Mouse (Mus musculus) midbrain, embryonic 14.5 days (tissue): ENCODE results near the gene Ppp1r9b. TPM values are rescaled to one million over a fixed set of nuclear protein-coding genes. Genes with fewer than 3 reads are reported as not detected.

ENCODE experiments used
- ATAC-seq: fragments of 200-750 bp; cut with Nextera tagmentation; 2 replicates; pipeline ENCODE4 v1.8.0; 2017; ENCODE audit warnings: moderate number of reproducible peaks, moderate library complexity; ENCODE audit not compliant: low FRiP score, low TSS enrichment
- DNase-seq: peaks from one replicate; pipeline ENCODE4 v3.0.0-alpha.2; 2015
- H3K27ac ChIP-seq: fragments of 300-500 bp; sonication (generic); replicated peaks from 2 replicates; pipeline ENCODE4 v1.5.1; 2014; ENCODE audit warnings: mild to moderate bottlenecking, low read depth, low read length, moderate library complexity
- H3K27me3 ChIP-seq: fragments of 300-500 bp; sonication (generic); 2 replicates; pipeline ENCODE4 v1.6.1; 2014; ENCODE audit warnings: low read length, control low read depth, mixed read lengths; ENCODE audit not compliant: control insufficient read depth, insufficient read depth
- H3K36me3 ChIP-seq: fragments of 300-500 bp; sonication (generic); 2 replicates; pipeline ENCODE4 v1.6.1; 2014; ENCODE audit warnings: low read length, control low read depth; ENCODE audit not compliant: control insufficient read depth, insufficient read depth
- H3K4me1 ChIP-seq: fragments of 300-500 bp; sonication (generic); 2 replicates; pipeline ENCODE4 v1.6.1; 2014; ENCODE audit warnings: mild to moderate bottlenecking, antibody characterized with exemption, low read length, control low read depth; ENCODE audit not compliant: control insufficient read depth, insufficient read depth
- H3K4me2 ChIP-seq: fragments of 300-500 bp; sonication (generic); 2 replicates; pipeline ENCODE4 v1.6.1; 2014; ENCODE audit warnings: mild to moderate bottlenecking, low read length, moderate library complexity
- H3K4me3 ChIP-seq: fragments of 300-500 bp; sonication (generic); replicated peaks from 2 replicates; pipeline ENCODE4 v1.5.1; 2014; ENCODE audit warnings: low read depth, low read length
- H3K9ac ChIP-seq: fragments of 300-500 bp; sonication (generic); replicated peaks from 2 replicates; pipeline ENCODE4 v1.6.1; 2014; ENCODE audit warnings: mild to moderate bottlenecking, low read length, moderate library complexity
- H3K9me3 ChIP-seq: fragments of 300-500 bp; sonication (generic); 2 replicates; pipeline ENCODE4 v1.6.1; 2016; ENCODE audit warnings: low read length, control low read depth, mixed read lengths; ENCODE audit not compliant: control insufficient read depth
- WGBS: fragments of 180-500 bp; shearing (Covaris S2); extraction: QIAGEN DNeasy Blood & Tissue Kit; methylation state at CpG from one replicate; pipeline ENCODE4 v1.1.7; 2014; 5-methylcytosine and 5-hydroxymethylcytosine counted together
- polyA plus RNA-seq: library from polyadenylated mRNA; unstranded; fragments of >200 nt; fragmentation: Nextera tagmentation; extraction: Ambion mirVana; gene quantifications from 2 replicates; pipeline ENCODE4 v1.2.1, GENCODE M21; 2014

Gene Ppp1r9b
- polyA plus RNA-seq, 1 experiment from 2014 or later = 27.6 TPM

DNA sequence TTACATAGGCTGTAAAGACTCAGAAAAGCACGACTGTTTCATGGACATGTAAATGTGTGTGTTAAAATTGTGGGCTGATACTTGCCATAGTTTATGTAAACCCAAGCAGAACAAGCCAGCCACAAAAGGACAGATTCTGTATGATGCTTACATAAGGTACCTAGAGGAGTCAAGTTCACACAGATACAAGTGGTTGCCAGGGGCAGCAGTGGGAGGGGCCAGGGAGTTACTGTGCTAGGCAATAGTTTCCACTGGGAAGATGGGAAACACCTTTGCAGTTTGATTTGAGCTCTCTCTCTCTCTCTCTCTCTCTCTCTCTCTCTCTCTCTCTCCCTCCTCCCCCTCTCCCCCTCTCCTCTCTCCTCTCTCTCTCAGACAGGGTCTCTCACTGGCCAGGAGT, 5.7 kb upstream of the Ppp1r9b start:
- Histone ChIP-seq H3K27me3 (no peaks in the 10 kb centered on the region), H3K9me3 (no peaks in the 10 kb centered on the region), H3K36me3 (no peaks in the 10 kb centered on the region), H3K4me3 (no peak overlapping the region), H3K4me2 (no peak overlapping the region), H3K9ac (no peak overlapping the region), H3K27ac (no peak overlapping the region), H3K4me1 (peaks cover 11% of the 10 kb centered on the region)
- DNase-seq = no peak
- WGBS = 54% methylated on average over 1 of the region's 1 CpGs
- no peak for ATAC-seq

DNA sequence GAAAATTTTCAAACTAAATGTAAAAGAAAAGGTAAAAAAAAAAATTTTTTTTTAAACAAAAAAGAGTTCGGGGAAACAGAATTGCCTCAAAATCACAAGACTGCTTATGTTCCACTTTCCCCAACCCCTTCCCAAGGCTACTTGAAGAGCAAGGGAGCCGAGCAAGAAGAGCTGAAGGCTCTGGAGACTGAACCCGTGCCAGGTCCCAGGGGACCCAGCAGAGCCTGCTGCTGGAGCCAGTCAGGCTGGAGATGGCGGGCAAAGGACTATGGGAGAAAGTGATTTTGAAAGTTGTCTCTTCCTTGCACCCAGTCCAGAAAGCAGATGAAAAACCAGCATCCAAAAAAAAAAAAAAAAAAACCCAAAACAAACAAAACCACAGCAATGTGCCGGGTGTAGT, 5.0 kb upstream of the Ppp1r9b start:
- Histone ChIP-seq H3K4me1 (peaks cover 16% of the 10 kb centered on the region), H3K9ac (no peak overlapping the region), H3K36me3 (no peaks in the 10 kb centered on the region), H3K4me3 (no peak overlapping the region), H3K9me3 (no peaks in the 10 kb centered on the region), H3K27ac (no peak overlapping the region), H3K4me2 (no peak overlapping the region), H3K27me3 (no peaks in the 10 kb centered on the region)
- WGBS = 88% methylated on average over 5 of the region's 5 CpGs
- ATAC-seq (no peak), DNase-seq (no peak)

DNA sequence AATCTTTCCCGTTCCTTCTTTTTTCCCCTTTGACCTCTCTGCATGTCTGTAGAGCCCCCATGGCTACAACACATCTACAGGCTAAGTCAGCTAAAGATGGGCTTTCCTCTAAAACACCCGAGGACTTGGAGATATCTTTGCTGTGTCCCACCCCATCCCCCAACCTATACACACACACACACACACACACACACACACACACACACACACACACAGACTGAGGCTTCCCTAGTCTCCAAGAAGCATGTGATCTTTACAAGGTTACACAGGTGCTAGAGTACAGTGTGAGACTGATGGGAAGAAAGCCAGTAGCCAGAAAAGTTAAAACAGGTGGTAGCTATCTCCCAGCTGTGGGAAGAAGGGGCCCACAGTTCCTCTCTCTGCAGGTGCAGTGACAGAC, 4.4 kb upstream of the Ppp1r9b start:
- DNase-seq = no peak
- Histone ChIP-seq H3K9me3 (no peaks in the 10 kb centered on the region), H3K4me3 (no peak overlapping the region), H3K36me3 (no peaks in the 10 kb centered on the region), H3K27ac (no peak overlapping the region), H3K4me2 (no peak overlapping the region), H3K27me3 (no peaks in the 10 kb centered on the region), H3K9ac (no peak overlapping the region), H3K4me1 (peaks cover 16% of the 10 kb centered on the region)
- WGBS = 70% methylated on average over 2 of the region's 2 CpGs
- no peak for ATAC-seq

GRCm38 (mm10) chr11:94987341-94987740, 3.5 kb upstream of the Ppp1r9b start:
- no peak overlapping the region for H3K27ac ChIP-seq
- 41% methylated on average over 6 of the region's 6 CpGs for WGBS
- H3K9me3 ChIP-seq = no peaks in the 10 kb centered on the region
- no peak overlapping the region for H3K4me2 ChIP-seq
- ATAC-seq (no peak), DNase-seq (no peak)
- H3K9ac ChIP-seq = 0 out of 2 replicates have a peak overlapping the region, but pooled peaks have one; percentile 12
- no peaks in the 10 kb centered on the region for H3K27me3 ChIP-seq
- no peak overlapping the region for H3K4me3 ChIP-seq
- no peaks in the 10 kb centered on the region for H3K36me3 ChIP-seq
- peaks cover 16% of the 10 kb centered on the region for H3K4me1 ChIP-seq

DNA sequence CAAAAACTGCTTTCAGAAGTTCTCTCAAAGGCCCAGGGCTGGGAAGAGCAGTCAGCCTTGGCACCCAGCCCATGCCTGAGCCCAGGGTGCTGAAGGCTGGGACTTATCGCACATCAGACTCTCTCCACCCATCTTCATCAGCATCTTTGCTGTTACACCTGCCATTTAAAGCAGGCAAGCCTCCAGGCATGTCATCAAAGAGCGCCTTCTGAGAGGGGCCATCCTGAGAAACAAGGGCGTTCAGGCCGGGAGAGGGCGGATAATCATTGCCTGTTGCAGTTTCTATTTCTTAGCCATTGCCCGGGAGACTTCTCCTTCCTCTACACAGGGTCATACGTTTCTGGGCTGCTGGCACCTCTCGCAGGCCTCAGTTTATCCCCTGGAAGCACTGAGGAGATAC, 3.0 kb upstream of the Ppp1r9b start:
- Histone ChIP-seq H3K4me2 (no peak overlapping the region), H3K9me3 (no peaks in the 10 kb centered on the region), H3K4me3 (no peak overlapping the region), H3K36me3 (no peaks in the 10 kb centered on the region), H3K9ac (no peak overlapping the region), H3K27me3 (no peaks in the 10 kb centered on the region), H3K27ac (no peak overlapping the region), H3K4me1 (peaks cover 16% of the 10 kb centered on the region)
- 85% methylated on average over 8 of the region's 8 CpGs for WGBS
- DNase-seq (no peak), ATAC-seq (no peak)

GRCm38 (mm10) chr11:94988780-94989561, 1.9 kb upstream of the Ppp1r9b start:
- no peaks in the 10 kb centered on the region for H3K36me3 ChIP-seq
- no peak for ATAC-seq
- peak overlapping the region; percentile 94 for H3K4me3 ChIP-seq
- peaks cover 28% of the 10 kb centered on the region for H3K4me1 ChIP-seq
- no peaks in the 10 kb centered on the region for H3K27me3 ChIP-seq
- WGBS = 21% methylated on average over 10 of the region's 10 CpGs
- peak overlapping the region; percentile 89 for H3K27ac ChIP-seq
- peak overlapping the region; percentile 79 for H3K9ac ChIP-seq
- no peaks in the 10 kb centered on the region for H3K9me3 ChIP-seq
- DNase-seq = no peak
- peak overlapping the region; percentile 97 for H3K4me2 ChIP-seq

DNA sequence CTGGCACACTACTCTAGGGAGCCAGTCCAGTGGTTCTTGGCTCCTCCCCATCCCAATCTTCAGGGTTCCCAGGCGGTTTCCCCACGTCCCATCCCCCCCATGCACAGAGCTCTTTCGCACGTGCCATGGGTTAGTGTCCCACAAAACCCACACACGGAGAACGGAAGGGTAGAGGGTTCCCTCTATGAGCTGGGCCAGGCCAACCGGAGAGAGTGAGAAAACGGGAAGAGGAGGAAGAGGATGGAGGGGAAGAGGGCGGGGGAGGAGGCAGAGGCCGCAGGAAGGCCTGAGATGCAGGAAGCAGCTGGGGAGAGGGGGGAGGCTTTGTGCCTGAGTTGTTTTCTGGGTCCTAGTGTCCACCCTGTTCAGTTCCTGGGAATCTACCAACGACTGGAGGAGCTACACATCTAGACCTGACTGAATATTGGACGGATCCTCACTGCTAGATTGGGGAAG, 1.2 kb upstream of the Ppp1r9b start:
- Histone ChIP-seq H3K9me3 (no peaks in the 10 kb centered on the region), H3K36me3 (no peaks in the 10 kb centered on the region), H3K27me3 (no peaks in the 10 kb centered on the region), H3K9ac (peak overlapping the region; percentile 79), H3K4me2 (peak overlapping the region; percentile 97), H3K4me1 (peaks cover 34% of the 10 kb centered on the region), H3K4me3 (peak overlapping the region; percentile 94), H3K27ac (peak overlapping the region; percentile 89)
- 3% methylated on average over 12 of the region's 12 CpGs for WGBS
- ATAC-seq (peak; percentile 63), DNase-seq (peak; percentile 95)

GRCm38 (mm10) chr11:94990102-94990748, 610 bp upstream of the Ppp1r9b start:
- H3K9me3 ChIP-seq = no peaks in the 10 kb centered on the region
- peak overlapping the region; percentile 97; the same call in 1 of the 2 replicates for H3K9ac ChIP-seq
- peak overlapping the region; percentile 94 for H3K4me3 ChIP-seq
- H3K4me2 ChIP-seq = peak overlapping the region; percentile 97
- ATAC-seq (0 out of 2 replicates have a peak, but pooled peaks have one; percentile 7), DNase-seq (no peak)
- 43% methylated on average over 6 of the region's 6 CpGs for WGBS
- H3K4me1 ChIP-seq = peaks cover 40% of the 10 kb centered on the region
- H3K27me3 ChIP-seq = no peaks in the 10 kb centered on the region
- H3K27ac ChIP-seq = peak overlapping the region; percentile 95
- no peaks in the 10 kb centered on the region for H3K36me3 ChIP-seq
